Mouse (Mus musculus) myocyte (in vitro differentiated cells): Measurements from ENCODE around the gene Prpf4.

ENCODE experiments used
- CEBPB ChIP-seq: IDR thresholded peaks from 2 replicates; pipeline ENCODE4 v1.6.1; 2011; ENCODE audit warnings: mild to moderate bottlenecking, moderate library complexity; ENCODE audit not compliant: poor library complexity, insufficient read depth, severe bottlenecking
- POLR2A ChIP-seq: IDR thresholded peaks from one replicate; pipeline ENCODE4 v1.6.1; 2011; ENCODE audit warnings: low read depth, mild to moderate bottlenecking, control low read depth, moderate library complexity; ENCODE audit not compliant: insufficient read length
- POLR2AphosphoS2 ChIP-seq: IDR thresholded peaks from one replicate; pipeline ENCODE4 v1.6.1; 2011; ENCODE audit warnings: low read depth, control low read depth; ENCODE audit not compliant: insufficient read length
- USF1 ChIP-seq: IDR thresholded peaks from one replicate; pipeline ENCODE4 v1.6.1; 2011; ENCODE audit warnings: low read depth, mild to moderate bottlenecking, control low read depth, moderate library complexity

GRCm38 (mm10) chr4:62367586-62367985, 41.0 kb upstream of the Prpf4 start:
- TF ChIP-seq USF1 (no peak), CEBPB (no peak), POLR2A (no peak), POLR2AphosphoS2 (no peak)
